Mouse (Mus musculus) liver, embryonic 12.5 days (tissue): ENCODE data around the gene Nthl1. TPM values are rescaled to one million over a fixed set of nuclear protein-coding genes. Genes with fewer than 3 reads are reported as not detected.

Experiments
- ATAC-seq: fragments of 200-750 bp; cut with Nextera tagmentation; 2 replicates; pipeline ENCODE4 v1.8.0; 2017; ENCODE audit warnings: moderate number of reproducible peaks, mild to moderate bottlenecking, moderate library complexity
- H3K27ac ChIP-seq: fragments of 300-500 bp; sonication (generic); 2 replicates; pipeline ENCODE4 v1.5.1; 2016; ENCODE audit warnings: mild to moderate bottlenecking
- H3K27me3 ChIP-seq: fragments of 300-500 bp; sonication (generic); replicated peaks from 2 replicates; pipeline ENCODE4 v1.6.1; 2016; ENCODE audit warnings: mild to moderate bottlenecking, moderate library complexity
- H3K36me3 ChIP-seq: fragments of 300-500 bp; sonication (generic); 2 replicates; pipeline ENCODE4 v1.6.1; 2016; ENCODE audit warnings: mild to moderate bottlenecking, moderate library complexity
- H3K4me1 ChIP-seq: fragments of 300-500 bp; sonication (generic); 2 replicates; pipeline ENCODE4 v1.6.1; 2016
- H3K4me2 ChIP-seq: fragments of 300-500 bp; sonication (generic); 2 replicates; pipeline ENCODE4 v1.6.1; 2016; ENCODE audit warnings: mild to moderate bottlenecking, moderate library complexity
- H3K4me3 ChIP-seq: fragments of 300-500 bp; sonication (generic); 2 replicates; pipeline ENCODE4 v1.5.1; 2016; ENCODE audit warnings: mild to moderate bottlenecking, moderate library complexity
- H3K9ac ChIP-seq: fragments of 300-500 bp; sonication (generic); 2 replicates; pipeline ENCODE4 v1.6.1; 2016; ENCODE audit warnings: mild to moderate bottlenecking, moderate library complexity
- H3K9me3 ChIP-seq: fragments of 300-500 bp; sonication (generic); replicated peaks from 2 replicates; pipeline ENCODE4 v1.6.1; 2016; ENCODE audit warnings: mild to moderate bottlenecking, moderate library complexity
- WGBS: fragments of 180-500 bp; shearing (Covaris S2); methylation state at CpG from one replicate; pipeline ENCODE4 v1.1.7; 2016; ENCODE audit not compliant: insufficient replicate concordance; 5-methylcytosine and 5-hydroxymethylcytosine counted together
- polyA plus RNA-seq: library from polyadenylated mRNA; unstranded; fragments of >200 nt; fragmentation: Nextera tagmentation; extraction: Ambion mirVana; gene quantifications from 2 replicates; pipeline ENCODE4 v1.2.1, GENCODE M21; 2016

Gene Nthl1
- polyA plus RNA-seq, 1 experiment from 2014 or later: 12.4 TPM

GRCm38 (mm10) chr17:24632813-24633449 is 451 bp downstream of the Nthl1 start:
- Histone ChIP-seq H3K9ac (peak overlapping the region; percentile 79), H3K9me3 (no peaks in the 10 kb centered on the region), H3K4me3 (peak overlapping the region; percentile 78), H3K4me2 (peak overlapping the region; percentile 87), H3K27me3 (no peaks in the 10 kb centered on the region), H3K27ac (peak overlapping the region; percentile 76), H3K36me3 (peaks cover 29% of the 10 kb centered on the region), H3K4me1 (peaks cover 43% of the 10 kb centered on the region)
- 14% methylated on average over 22 of the region's 22 CpGs for WGBS
- peak; percentile 12; the same call in 1 of the 2 replicates for ATAC-seq

GRCm38 (mm10) chr17:24633831-24634230 is 1.4 kb downstream of the Nthl1 start:
- no peak overlapping the region; the same call in 1 of the 2 replicates for H3K27ac ChIP-seq
- no peak overlapping the region for H3K4me2 ChIP-seq
- H3K9ac ChIP-seq: no peak overlapping the region
- H3K4me1 ChIP-seq: peaks cover 36% of the 10 kb centered on the region
- H3K4me3 ChIP-seq: no peak overlapping the region
- ATAC-seq: no peak
- WGBS: 90% methylated on average over 11 of the region's 11 CpGs
- H3K9me3 ChIP-seq: no peaks in the 10 kb centered on the region
- no peaks in the 10 kb centered on the region for H3K27me3 ChIP-seq
- peaks cover 28% of the 10 kb centered on the region for H3K36me3 ChIP-seq

GRCm38 (mm10) chr17:24635024-24635423 is 2.5 kb downstream of the Nthl1 start:
- H3K27me3 ChIP-seq: no peaks in the 10 kb centered on the region
- peaks cover 36% of the 10 kb centered on the region for H3K4me1 ChIP-seq
- H3K4me2 ChIP-seq: no peak overlapping the region
- peaks cover 19% of the 10 kb centered on the region for H3K36me3 ChIP-seq
- no peak overlapping the region for H3K9ac ChIP-seq
- H3K27ac ChIP-seq: no peak overlapping the region
- H3K4me3 ChIP-seq: no peak overlapping the region
- ATAC-seq: no peak
- WGBS: 48% methylated on average over 4 of the region's 4 CpGs
- no peaks in the 10 kb centered on the region for H3K9me3 ChIP-seq

- Histone ChIP-seq H3K9me3 (no peaks in the 10 kb centered on the region), H3K36me3 (peaks cover 15% of the 10 kb centered on the region), H3K4me1 (peaks cover 36% of the 10 kb centered on the region), H3K27me3 (no peaks in the 10 kb centered on the region), H3K9ac (no peak overlapping the region), H3K27ac (no peak overlapping the region), H3K4me3 (no peak overlapping the region), H3K4me2 (no peak overlapping the region)
- no peak for ATAC-seq
- WGBS: 87% methylated on average over 5 of the region's 5 CpGs
Measured at GRCm38 (mm10) chr17:24635694-24636093, 3.2 kb downstream of the Nthl1 start.

- Histone ChIP-seq H3K27ac (no peak overlapping the region), H3K9ac (no peak overlapping the region), H3K9me3 (no peaks in the 10 kb centered on the region), H3K4me3 (no peak overlapping the region), H3K27me3 (no peaks in the 10 kb centered on the region), H3K36me3 (peaks cover 15% of the 10 kb centered on the region; the same call in 1 of the 2 replicates), H3K4me2 (no peak overlapping the region), H3K4me1 (peaks cover 31% of the 10 kb centered on the region)
- no peak for ATAC-seq
- WGBS: 60% methylated on average over 5 of the region's 5 CpGs
Measured at GRCm38 (mm10) chr17:24636781-24637481, 4.5 kb downstream of the Nthl1 start.

- Histone ChIP-seq H3K27ac (no peak overlapping the region), H3K9ac (no peak overlapping the region), H3K4me3 (no peak overlapping the region), H3K9me3 (no peaks in the 10 kb centered on the region), H3K27me3 (no peaks in the 10 kb centered on the region), H3K36me3 (peaks cover 15% of the 10 kb centered on the region; the same call in 1 of the 2 replicates), H3K4me2 (no peak overlapping the region), H3K4me1 (peaks cover 23% of the 10 kb centered on the region)
- ATAC-seq: no peak
- WGBS: 82% methylated on average over 4 of the region's 4 CpGs
Measured at GRCm38 (mm10) chr17:24638214-24638613, 5.7 kb downstream of the Nthl1 start.

GRCm38 (mm10) chr17:24638840-24639239 is 6.4 kb downstream of the Nthl1 start:
- no peak for ATAC-seq
- peaks cover 21% of the 10 kb centered on the region for H3K4me1 ChIP-seq
- H3K9me3 ChIP-seq: no peaks in the 10 kb centered on the region
- 73% methylated on average over 9 of the region's 9 CpGs for WGBS
- H3K27me3 ChIP-seq: no peaks in the 10 kb centered on the region
- no peak overlapping the region for H3K4me2 ChIP-seq
- H3K4me3 ChIP-seq: no peak overlapping the region
- no peak overlapping the region for H3K27ac ChIP-seq
- H3K9ac ChIP-seq: no peak overlapping the region
- H3K36me3 ChIP-seq: peaks cover 15% of the 10 kb centered on the region; the same call in 1 of the 2 replicates

GRCm38 (mm10) chr17:24639571-24639988 is 7.1 kb downstream of the Nthl1 start:
- peaks cover 27% of the 10 kb centered on the region for H3K4me1 ChIP-seq
- no peaks in the 10 kb centered on the region for H3K9me3 ChIP-seq
- no peak for ATAC-seq
- H3K9ac ChIP-seq: no peak overlapping the region
- no peaks in the 10 kb centered on the region for H3K27me3 ChIP-seq
- no peak overlapping the region for H3K4me3 ChIP-seq
- H3K4me2 ChIP-seq: no peak overlapping the region
- H3K36me3 ChIP-seq: peaks cover 15% of the 10 kb centered on the region; the same call in 1 of the 2 replicates
- 80% methylated on average over 5 of the region's 5 CpGs for WGBS
- H3K27ac ChIP-seq: no peak overlapping the region

- H3K4me3 ChIP-seq: no peak overlapping the region
- H3K36me3 ChIP-seq: peaks cover 15% of the 10 kb centered on the region; the same call in 1 of the 2 replicates
- ATAC-seq: no peak
- no peak overlapping the region for H3K9ac ChIP-seq
- H3K27me3 ChIP-seq: no peaks in the 10 kb centered on the region; the same call in 1 of the 2 replicates
- no peak overlapping the region for H3K4me2 ChIP-seq
- peaks cover 33% of the 10 kb centered on the region for H3K4me1 ChIP-seq
- WGBS: 78% methylated on average over 7 of the region's 7 CpGs
- H3K9me3 ChIP-seq: no peaks in the 10 kb centered on the region
- no peak overlapping the region for H3K27ac ChIP-seq
Measured at GRCm38 (mm10) chr17:24640119-24640518, 7.6 kb downstream of the Nthl1 start.

- Histone ChIP-seq H3K4me2 (no peak overlapping the region), H3K27ac (no peak overlapping the region), H3K9ac (no peak overlapping the region), H3K36me3 (peaks cover 15% of the 10 kb centered on the region; the same call in 1 of the 2 replicates), H3K4me1 (peaks cover 37% of the 10 kb centered on the region), H3K27me3 (no peaks in the 10 kb centered on the region; the same call in 1 of the 2 replicates), H3K4me3 (no peak overlapping the region), H3K9me3 (no peaks in the 10 kb centered on the region)
- no peak for ATAC-seq
- 80% methylated on average over 15 of the region's 15 CpGs for WGBS
Measured at GRCm38 (mm10) chr17:24640581-24640980, 8.1 kb downstream of the Nthl1 start.

- no peak overlapping the region for H3K27ac ChIP-seq
- H3K36me3 ChIP-seq: peaks cover 15% of the 10 kb centered on the region; the same call in 1 of the 2 replicates
- WGBS: 83% methylated on average over 14 of the region's 14 CpGs
- H3K9me3 ChIP-seq: no peaks in the 10 kb centered on the region
- H3K4me2 ChIP-seq: no peak overlapping the region
- H3K27me3 ChIP-seq: peaks cover 2% of the 10 kb centered on the region
- no peak overlapping the region for H3K9ac ChIP-seq
- H3K4me1 ChIP-seq: peaks cover 34% of the 10 kb centered on the region
- ATAC-seq: no peak
- no peak overlapping the region for H3K4me3 ChIP-seq
Measured at GRCm38 (mm10) chr17:24641944-24642343, 9.5 kb downstream of the Nthl1 start.

GRCm38 (mm10) chr17:24642791-24643343 is 10.4 kb downstream of the Nthl1 start:
- no peak for ATAC-seq
- Histone ChIP-seq H3K4me3 (no peak overlapping the region), H3K9me3 (no peaks in the 10 kb centered on the region), H3K9ac (no peak overlapping the region), H3K27ac (no peak overlapping the region), H3K4me1 (peaks cover 32% of the 10 kb centered on the region), H3K4me2 (no peak overlapping the region), H3K27me3 (peaks cover 11% of the 10 kb centered on the region), H3K36me3 (peaks cover 15% of the 10 kb centered on the region; the same call in 1 of the 2 replicates)
- 64% methylated on average over 6 of the region's 6 CpGs for WGBS
